Mouse (Mus musculus) frontal cortex, postnatal 25 days (tissue): Measurements from ENCODE around the gene Ccdc66.

Experiments
- DNase-seq, 2 experiments: peaks; one replicate each; pipeline ENCODE4 v3.0.0; 2022; ENCODE audit warnings: low spot score in 2 of 2

The Ccdc66 gene

DNA sequence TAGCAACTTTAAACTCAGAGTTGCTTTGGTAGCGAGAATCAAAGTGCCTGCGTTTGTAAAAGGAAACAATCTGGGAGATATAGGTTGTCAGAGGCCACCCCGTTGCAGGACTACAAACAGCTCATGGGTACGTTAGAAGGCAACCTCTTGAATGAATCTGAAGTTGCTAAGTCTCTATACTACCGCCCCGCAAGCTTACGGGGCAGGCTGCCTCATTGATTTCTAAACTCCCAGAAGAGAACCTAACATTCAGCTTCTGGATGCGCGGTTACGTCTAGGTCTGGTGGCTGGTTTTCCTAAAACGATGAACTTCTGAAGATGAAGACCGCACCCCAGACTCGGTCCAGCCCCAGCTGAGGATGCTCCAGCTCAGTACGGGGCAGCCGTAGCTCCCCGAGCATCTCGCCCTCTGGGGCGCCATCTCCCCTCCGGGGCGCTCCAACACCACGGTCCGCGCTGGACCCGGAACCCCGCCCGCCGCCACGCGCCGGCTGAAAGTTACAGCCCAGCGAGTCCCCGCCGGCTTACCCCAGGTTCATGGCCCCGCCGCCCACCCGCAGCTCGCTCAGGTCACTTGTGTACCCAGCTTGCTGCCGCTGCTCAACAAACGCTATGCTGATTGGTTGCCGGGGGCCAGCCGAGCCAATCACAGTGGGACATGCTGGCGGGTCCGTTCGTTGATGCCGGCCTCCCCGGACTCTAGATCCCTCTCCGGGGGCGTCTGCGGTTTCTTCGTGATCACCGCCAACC, at the start of gene Ccdc66:
Gene Ccdc66 (minus strand): TSS at position 567 of the 750 bp plus-strand sequence.
- DNase-seq = peak; percentile 100

DNA sequence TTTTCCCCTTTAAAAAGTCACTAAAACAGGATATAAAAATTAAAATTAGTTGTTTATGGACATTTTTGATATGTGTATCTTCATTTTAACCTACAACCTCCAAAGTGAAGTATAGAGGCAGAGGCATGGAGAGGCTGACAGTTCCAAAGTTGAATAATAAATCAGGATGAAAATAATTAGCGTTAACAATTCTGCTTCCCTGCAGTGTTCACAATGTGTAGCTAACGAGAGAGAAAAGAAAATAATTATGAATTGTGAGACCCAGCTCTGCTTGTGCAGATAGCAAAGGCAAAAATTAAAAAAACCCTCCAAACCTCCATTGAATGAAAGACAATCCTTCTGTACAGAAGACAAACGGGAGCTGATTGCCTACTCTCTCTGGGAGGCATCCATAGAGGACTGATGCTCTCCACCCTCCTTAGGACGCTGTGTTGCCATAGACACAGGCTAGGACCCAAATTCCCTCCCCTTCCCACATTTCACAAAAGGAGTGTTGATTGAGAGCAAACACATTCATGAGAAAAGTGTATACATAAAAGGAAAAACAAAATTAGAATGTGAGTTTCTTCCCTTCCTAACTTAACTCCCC, 35.7 kb upstream of the Ccdc66 start:
- no peak for DNase-seq

GRCm38 (mm10) chr14:27536441-27536840, 28.2 kb upstream of the Ccdc66 start:
- no peak for DNase-seq

- no peak for DNase-seq
Measured at GRCm38 (mm10) chr14:27524541-27524940, 16.3 kb upstream of the Ccdc66 start.

DNA sequence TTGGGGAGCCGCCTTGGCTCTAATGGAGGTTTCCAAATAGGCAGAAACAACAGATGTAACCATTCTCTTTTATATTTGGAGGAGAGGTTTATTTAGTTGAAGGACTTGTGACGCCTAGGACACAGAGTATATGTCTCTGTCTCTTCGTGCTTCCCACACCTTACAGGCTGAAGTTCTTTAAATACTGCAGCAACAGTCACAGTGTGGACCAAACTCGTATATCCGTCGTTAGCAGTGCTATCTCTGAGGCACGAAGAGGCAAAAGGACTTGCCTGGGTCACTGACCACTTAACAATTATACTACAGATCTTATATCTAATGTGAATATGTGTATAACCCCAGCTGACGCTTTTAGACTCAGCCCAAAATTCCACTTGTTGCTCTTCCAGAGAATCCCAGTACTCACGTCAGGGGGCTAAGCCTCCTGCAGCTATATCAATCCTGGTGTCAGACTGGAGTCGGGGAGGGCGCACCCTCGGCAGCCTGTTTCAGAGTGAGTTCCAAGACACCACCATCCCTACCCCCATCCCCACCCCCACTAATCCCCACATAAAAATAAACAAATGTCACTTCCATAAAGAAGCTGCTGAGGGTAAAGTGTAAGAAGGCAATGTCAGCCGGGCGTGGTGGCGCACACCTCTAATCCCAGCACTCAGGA, 513 bp upstream of the Ccdc66 start:
- no peak for DNase-seq

DNA sequence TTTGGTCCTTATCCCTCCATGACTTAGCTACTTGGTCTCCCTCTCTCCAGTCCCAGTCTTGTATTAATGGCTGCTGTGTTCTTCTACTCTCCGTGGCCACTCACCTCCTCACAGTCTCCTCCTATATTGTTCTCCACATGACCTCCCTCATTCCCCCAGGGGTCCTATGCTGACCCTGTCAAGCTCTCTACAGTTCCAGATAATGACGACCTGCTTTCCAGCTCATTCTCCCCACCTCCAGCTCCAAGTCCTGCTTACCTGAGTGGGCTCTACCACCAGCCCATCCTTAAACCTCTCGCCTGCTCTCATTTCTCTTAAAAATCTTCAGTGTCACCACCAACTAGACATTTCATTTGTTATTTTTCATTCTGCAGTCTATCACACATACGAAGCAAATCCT, 7.2 kb downstream of the Ccdc66 start:
- DNase-seq = no peak

GRCm38 (mm10) chr14:27493516-27493915, 14.7 kb downstream of the Ccdc66 start:
- DNase-seq = no peak

GRCm38 (mm10) chr14:27491399-27491798, 16.9 kb downstream of the Ccdc66 start:
- DNase-seq = no peak

DNA sequence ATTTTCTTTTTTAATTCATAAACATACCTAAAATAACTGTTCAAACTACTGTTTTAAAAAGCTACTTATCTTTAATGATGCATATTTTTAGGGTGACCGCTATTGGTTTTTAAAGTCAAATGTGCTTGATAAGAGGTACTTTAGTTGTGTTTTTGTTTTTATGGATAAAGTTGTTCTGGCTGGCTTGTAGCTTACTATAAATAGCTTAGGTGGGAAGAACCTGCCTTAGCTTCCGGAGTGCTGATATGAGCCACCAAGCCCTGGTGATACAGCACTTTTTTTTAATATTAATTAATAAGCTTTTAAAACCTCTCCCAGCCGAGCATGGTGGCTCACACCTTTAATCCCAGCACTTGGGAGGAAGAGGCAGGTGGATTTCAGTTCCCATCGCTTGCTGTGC, 61.3 kb downstream of the Ccdc66 start:
- no peak for DNase-seq

DNA sequence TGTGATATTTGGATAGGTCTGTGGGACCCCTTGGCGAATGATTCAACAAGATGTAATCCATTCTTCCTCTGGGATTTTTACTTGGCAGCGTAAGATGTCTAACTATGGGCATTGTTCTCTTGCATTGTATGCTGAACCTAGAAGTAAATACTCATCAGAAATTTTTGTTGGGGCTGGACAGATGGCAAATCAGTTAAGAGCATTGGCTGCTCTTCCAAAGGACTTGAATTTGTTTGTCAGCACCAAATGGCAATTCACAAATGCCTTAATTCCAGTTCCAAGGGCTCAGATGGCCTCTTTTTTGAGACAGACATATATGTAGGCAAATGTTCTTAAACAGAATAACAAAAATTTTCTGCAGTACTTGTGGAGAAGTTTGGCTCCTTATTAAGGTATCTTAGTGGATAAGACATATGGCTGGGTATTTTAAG, 63.4 kb downstream of the Ccdc66 start:
- DNase-seq = no peak

- no peak for DNase-seq
Measured at GRCm38 (mm10) chr14:27440921-27441320, 67.3 kb downstream of the Ccdc66 start.

GRCm38 (mm10) chr14:27436826-27437225, 71.4 kb downstream of the Ccdc66 start:
- no peak for DNase-seq

DNA sequence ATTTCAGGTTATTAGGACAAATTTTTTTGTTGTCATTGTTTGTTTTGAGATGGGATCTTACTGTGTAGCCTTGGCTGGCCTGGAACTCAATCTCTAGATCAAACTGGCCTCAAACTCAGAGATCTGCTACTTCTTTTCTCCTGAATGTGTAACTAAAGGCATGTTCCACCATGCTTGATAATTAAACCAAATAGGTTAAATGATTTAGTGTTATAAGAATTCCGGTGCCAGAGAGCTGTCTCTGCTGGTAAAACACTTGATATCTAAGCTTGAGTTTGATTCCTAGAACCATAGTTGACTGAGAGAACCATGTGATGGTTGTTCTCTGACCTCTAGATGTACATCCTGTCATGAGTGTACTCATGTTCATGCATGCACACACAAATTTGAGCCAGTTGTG, 72.1 kb downstream of the Ccdc66 start:
- DNase-seq = no peak

DNA sequence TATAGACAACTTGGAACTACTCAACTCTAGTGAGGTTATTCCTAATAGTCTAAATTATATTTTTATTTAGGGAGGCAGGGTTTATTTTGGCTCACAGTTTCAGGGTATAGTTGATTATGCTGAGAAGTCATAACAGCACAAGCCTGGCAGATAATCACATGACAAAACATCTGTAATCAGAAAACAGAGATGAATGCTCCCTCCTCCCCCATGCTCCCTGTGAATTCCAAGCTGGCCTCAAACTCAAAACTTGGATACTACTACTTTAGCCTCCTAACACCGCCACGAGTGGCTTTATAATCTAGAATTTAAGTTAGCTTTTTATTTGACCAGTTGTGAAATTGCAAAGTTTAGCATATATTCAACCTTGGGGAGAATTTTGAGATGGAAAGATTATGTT, 76.2 kb downstream of the Ccdc66 start:
- DNase-seq = no peak
